Mouse (Mus musculus) cortical plate, adult 2 months (tissue): Measurements from ENCODE around the gene Slc7a6os.

ENCODE experiments used
- CTCF ChIP-seq: fragments of 200-500 bp; IDR thresholded peaks from 2 replicates; pipeline ENCODE4 v1.5.1; 2011; ENCODE audit warnings: mild to moderate bottlenecking, control low read depth, low read length; ENCODE audit not compliant: insufficient read depth; ENCODE audit errors: extremely low read depth
- POLR2A ChIP-seq: fragments of 200-500 bp; IDR thresholded peaks from 2 replicates; pipeline ENCODE4 v1.6.1; 2011; ENCODE audit warnings: mild to moderate bottlenecking, low read length, control low read depth; ENCODE audit not compliant: insufficient read depth; ENCODE audit errors: extremely low read depth

- no peak for TF ChIP-seq POLR2A
- TF ChIP-seq CTCF, result no peak
Measured at GRCm38 (mm10) chr8:106259579-106260255, 49.0 kb upstream of the Slc7a6os start.
